Mouse (Mus musculus) spleen, adult 18-20 months (tissue): ENCODE results near the gene Sdccag8.
"Not testable (repeated sequence)": the region's sequence is repeated elsewhere in the genome, so short reads cannot be mapped to it uniquely, and the experiment has no call there.

Source experiments
- DNase-seq, 2 experiments: peaks; one replicate each; pipeline ENCODE4 v3.0.0; 2022; ENCODE audit warnings: mixed read lengths in 2 of 2

Sdccag8 gene

GRCm38 (mm10) chr1:176832071-176832470 lies 17.6 kb downstream of the Sdccag8 start:
- DNase-seq: no peak

- DNase-seq: no peak
Observed at GRCm38 (mm10) chr1:176832607-176833006, 18.1 kb downstream of the Sdccag8 start.

- no peak for DNase-seq
Observed at GRCm38 (mm10) chr1:176833257-176833656, 18.8 kb downstream of the Sdccag8 start.

GRCm38 (mm10) chr1:176833948-176834347 lies 19.5 kb downstream of the Sdccag8 start:
- no peak for DNase-seq

- no peak for DNase-seq
Observed at GRCm38 (mm10) chr1:176834880-176835279, 20.4 kb downstream of the Sdccag8 start.

- DNase-seq: peak in 1 of 2 experiments; percentile 31
Observed at GRCm38 (mm10) chr1:176835501-176836294, 21.2 kb downstream of the Sdccag8 start.

- DNase-seq: not testable (repeated sequence)
Observed at GRCm38 (mm10) chr1:176836562-176836961, 22.1 kb downstream of the Sdccag8 start.

GRCm38 (mm10) chr1:176845082-176845977 lies 30.9 kb downstream of the Sdccag8 start:
- no peak for DNase-seq

GRCm38 (mm10) chr1:176847118-176847859 lies 32.8 kb downstream of the Sdccag8 start:
- no peak for DNase-seq

- no peak for DNase-seq
Observed at GRCm38 (mm10) chr1:176848613-176849290, 34.3 kb downstream of the Sdccag8 start.

- DNase-seq: no peak
Observed at GRCm38 (mm10) chr1:176849377-176849776, 34.9 kb downstream of the Sdccag8 start.

- no peak for DNase-seq
Observed at GRCm38 (mm10) chr1:176851401-176851800, 36.9 kb downstream of the Sdccag8 start.

GRCm38 (mm10) chr1:176852813-176853590 lies 38.5 kb downstream of the Sdccag8 start:
- DNase-seq: no peak

- peak in 1 of 2 experiments; percentile 53 for DNase-seq
Observed at GRCm38 (mm10) chr1:176861981-176862644, 47.7 kb downstream of the Sdccag8 start.

GRCm38 (mm10) chr1:176870501-176870900 lies 56.0 kb downstream of the Sdccag8 start:
- DNase-seq: no peak

GRCm38 (mm10) chr1:176871975-176872374 lies 57.5 kb downstream of the Sdccag8 start:
- DNase-seq: no peak

- no peak for DNase-seq
Observed at GRCm38 (mm10) chr1:176873463-176873862, 59.0 kb downstream of the Sdccag8 start.

- no peak for DNase-seq
Observed at GRCm38 (mm10) chr1:176874155-176874554, 59.7 kb downstream of the Sdccag8 start.

- no peak for DNase-seq
Observed at GRCm38 (mm10) chr1:176877756-176878155, 63.3 kb downstream of the Sdccag8 start.

GRCm38 (mm10) chr1:176879005-176879404 lies 64.5 kb downstream of the Sdccag8 start:
- DNase-seq: no peak

GRCm38 (mm10) chr1:176879614-176880013 lies 65.2 kb downstream of the Sdccag8 start:
- no peak for DNase-seq
